Mouse (Mus musculus): ENCODE measurements around the gene Ppp4r1. TPM values are rescaled to one million over a fixed set of nuclear protein-coding genes. Genes with fewer than 3 reads are reported as not detected.

Gene Ppp4r1
- polyA plus RNA-seq, 1 experiment from 2014 or later = 47.8 TPM

- H3K4me3 ChIP-seq (replicated peaks; ENCODE audit: low read length) = no peak overlapping the region
- no peaks in the 10 kb centered on the region for H3K9me3 ChIP-seq (ENCODE audit: control insufficient read depth, low read length)
- ATAC-seq = peak; percentile 54; the same call in 1 of the 2 replicates
- no peaks in the 10 kb centered on the region for H3K27me3 ChIP-seq (replicated peaks; ENCODE audit: control insufficient read depth, insufficient read depth, low read length)
- WGBS = 79% methylated on average over 5 of the region's 5 CpGs
- H3K27ac ChIP-seq (ENCODE audit: low read length) = no peak overlapping the region
- no peak overlapping the region for H3K9ac ChIP-seq (replicated peaks; ENCODE audit: low read depth, low read length)
- H3K36me3 ChIP-seq (ENCODE audit: control insufficient read depth, insufficient read depth) = peaks cover 26% of the 10 kb centered on the region
- H3K4me2 ChIP-seq (ENCODE audit: low read length) = no peak overlapping the region
- H3K4me1 ChIP-seq (replicated peaks; ENCODE audit: control insufficient read depth, insufficient read depth, low read length) = no peaks in the 10 kb centered on the region
These were observed 37.8 kb downstream of the Ppp4r1 start for GRCm38 (mm10) chr17:65820197-65820596.

- Histone ChIP-seq H3K4me2 (ENCODE audit: low read length) (no peak overlapping the region), H3K36me3 (ENCODE audit: control insufficient read depth, insufficient read depth) (peaks cover 10% of the 10 kb centered on the region; the same call in 1 of the 2 replicates), H3K9ac (replicated peaks; ENCODE audit: low read depth, low read length) (no peak overlapping the region), H3K4me3 (replicated peaks; ENCODE audit: low read length) (no peak overlapping the region), H3K9me3 (ENCODE audit: control insufficient read depth, low read length) (no peaks in the 10 kb centered on the region), H3K4me1 (replicated peaks; ENCODE audit: control insufficient read depth, insufficient read depth, low read length) (no peaks in the 10 kb centered on the region), H3K27me3 (replicated peaks; ENCODE audit: control insufficient read depth, insufficient read depth, low read length) (no peaks in the 10 kb centered on the region), H3K27ac (ENCODE audit: low read length) (no peak overlapping the region)
- ATAC-seq = no peak
- 88% methylated on average over 5 of the region's 5 CpGs for WGBS
These were observed 40.0 kb downstream of the Ppp4r1 start for GRCm38 (mm10) chr17:65822423-65822822.

- no peaks in the 10 kb centered on the region for H3K4me1 ChIP-seq (replicated peaks; ENCODE audit: control insufficient read depth, insufficient read depth, low read length)
- H3K27ac ChIP-seq (ENCODE audit: low read length) = no peak overlapping the region
- ATAC-seq = no peak
- no peaks in the 10 kb centered on the region for H3K9me3 ChIP-seq (ENCODE audit: control insufficient read depth, low read length)
- no peak overlapping the region for H3K4me3 ChIP-seq (replicated peaks; ENCODE audit: low read length)
- 94% methylated on average over 10 of the region's 10 CpGs for WGBS
- H3K4me2 ChIP-seq (ENCODE audit: low read length) = no peak overlapping the region
- no peak overlapping the region for H3K9ac ChIP-seq (replicated peaks; ENCODE audit: low read depth, low read length)
- peaks cover 6% of the 10 kb centered on the region; the same call in 1 of the 2 replicates for H3K36me3 ChIP-seq (ENCODE audit: control insufficient read depth, insufficient read depth)
- no peaks in the 10 kb centered on the region for H3K27me3 ChIP-seq (replicated peaks; ENCODE audit: control insufficient read depth, insufficient read depth, low read length)
These were observed 41.9 kb downstream of the Ppp4r1 start for GRCm38 (mm10) chr17:65824246-65824645.

- H3K4me3 ChIP-seq (replicated peaks; ENCODE audit: low read length) = no peak overlapping the region
- WGBS = 66% methylated on average over 9 of the region's 9 CpGs
- H3K9me3 ChIP-seq (ENCODE audit: control insufficient read depth, low read length) = no peaks in the 10 kb centered on the region
- H3K4me2 ChIP-seq (ENCODE audit: low read length) = no peak overlapping the region
- ATAC-seq = no peak
- peaks cover 10% of the 10 kb centered on the region for H3K36me3 ChIP-seq (ENCODE audit: control insufficient read depth, insufficient read depth)
- no peak overlapping the region for H3K9ac ChIP-seq (replicated peaks; ENCODE audit: low read depth, low read length)
- H3K27ac ChIP-seq (ENCODE audit: low read length) = no peak overlapping the region
- H3K27me3 ChIP-seq (replicated peaks; ENCODE audit: control insufficient read depth, insufficient read depth, low read length) = no peaks in the 10 kb centered on the region
- no peaks in the 10 kb centered on the region for H3K4me1 ChIP-seq (replicated peaks; ENCODE audit: control insufficient read depth, insufficient read depth, low read length)
These were observed 43.9 kb downstream of the Ppp4r1 start for GRCm38 (mm10) chr17:65826257-65826656.

GRCm38 (mm10) chr17:65827119-65827840, 44.9 kb downstream of the Ppp4r1 start:
- H3K9ac ChIP-seq (replicated peaks; ENCODE audit: low read depth, low read length) = no peak overlapping the region
- no peaks in the 10 kb centered on the region for H3K4me1 ChIP-seq (replicated peaks; ENCODE audit: control insufficient read depth, insufficient read depth, low read length)
- WGBS = 56% methylated on average over 16 of the region's 16 CpGs
- no peak overlapping the region for H3K4me2 ChIP-seq (ENCODE audit: low read length)
- H3K4me3 ChIP-seq (replicated peaks; ENCODE audit: low read length) = no peak overlapping the region
- H3K27ac ChIP-seq (ENCODE audit: low read length) = no peak overlapping the region
- no peaks in the 10 kb centered on the region for H3K27me3 ChIP-seq (replicated peaks; ENCODE audit: control insufficient read depth, insufficient read depth, low read length)
- peaks cover 12% of the 10 kb centered on the region for H3K36me3 ChIP-seq (ENCODE audit: control insufficient read depth, insufficient read depth)
- no peak for ATAC-seq
- H3K9me3 ChIP-seq (ENCODE audit: control insufficient read depth, low read length) = no peaks in the 10 kb centered on the region

GRCm38 (mm10) chr17:65827904-65828303, 45.5 kb downstream of the Ppp4r1 start:
- H3K27ac ChIP-seq (ENCODE audit: low read length) = no peak overlapping the region
- H3K27me3 ChIP-seq (replicated peaks; ENCODE audit: control insufficient read depth, insufficient read depth, low read length) = no peaks in the 10 kb centered on the region
- H3K4me1 ChIP-seq (replicated peaks; ENCODE audit: control insufficient read depth, insufficient read depth, low read length) = no peaks in the 10 kb centered on the region
- peak; percentile 24; the same call in 1 of the 2 replicates for ATAC-seq
- 80% methylated on average over 5 of the region's 5 CpGs for WGBS
- no peak overlapping the region for H3K9ac ChIP-seq (replicated peaks; ENCODE audit: low read depth, low read length)
- peaks cover 14% of the 10 kb centered on the region for H3K36me3 ChIP-seq (ENCODE audit: control insufficient read depth, insufficient read depth)
- H3K4me3 ChIP-seq (replicated peaks; ENCODE audit: low read length) = no peak overlapping the region
- no peak overlapping the region for H3K4me2 ChIP-seq (ENCODE audit: low read length)
- H3K9me3 ChIP-seq (ENCODE audit: control insufficient read depth, low read length) = no peaks in the 10 kb centered on the region

GRCm38 (mm10) chr17:65828951-65829350, 46.6 kb downstream of the Ppp4r1 start:
- Histone ChIP-seq H3K9ac (replicated peaks; ENCODE audit: low read depth, low read length) (no peak overlapping the region), H3K27me3 (replicated peaks; ENCODE audit: control insufficient read depth, insufficient read depth, low read length) (no peaks in the 10 kb centered on the region), H3K36me3 (ENCODE audit: control insufficient read depth, insufficient read depth) (peaks cover 20% of the 10 kb centered on the region), H3K9me3 (ENCODE audit: control insufficient read depth, low read length) (no peaks in the 10 kb centered on the region), H3K27ac (ENCODE audit: low read length) (no peak overlapping the region), H3K4me3 (replicated peaks; ENCODE audit: low read length) (no peak overlapping the region), H3K4me2 (ENCODE audit: low read length) (no peak overlapping the region), H3K4me1 (replicated peaks; ENCODE audit: control insufficient read depth, insufficient read depth, low read length) (no peaks in the 10 kb centered on the region)
- 91% methylated on average over 11 of the region's 11 CpGs for WGBS
- no peak for ATAC-seq

- Histone ChIP-seq H3K4me3 (replicated peaks; ENCODE audit: low read length) (no peak overlapping the region), H3K36me3 (ENCODE audit: control insufficient read depth, insufficient read depth) (peaks cover 17% of the 10 kb centered on the region), H3K9me3 (ENCODE audit: control insufficient read depth, low read length) (no peaks in the 10 kb centered on the region), H3K9ac (replicated peaks; ENCODE audit: low read depth, low read length) (no peak overlapping the region), H3K27me3 (replicated peaks; ENCODE audit: control insufficient read depth, insufficient read depth, low read length) (no peaks in the 10 kb centered on the region), H3K4me2 (ENCODE audit: low read length) (no peak overlapping the region), H3K4me1 (replicated peaks; ENCODE audit: control insufficient read depth, insufficient read depth, low read length) (no peaks in the 10 kb centered on the region), H3K27ac (ENCODE audit: low read length) (no peak overlapping the region)
- WGBS = 93% methylated on average over 13 of the region's 13 CpGs
- peak; percentile 10; the same call in 1 of the 2 replicates for ATAC-seq
These were observed 48.0 kb downstream of the Ppp4r1 start for GRCm38 (mm10) chr17:65830216-65830863.

GRCm38 (mm10) chr17:65833891-65834290, 51.5 kb downstream of the Ppp4r1 start:
- Histone ChIP-seq H3K4me3 (replicated peaks; ENCODE audit: low read length) (no peak overlapping the region), H3K9ac (replicated peaks; ENCODE audit: low read depth, low read length) (no peak overlapping the region), H3K9me3 (ENCODE audit: control insufficient read depth, low read length) (no peaks in the 10 kb centered on the region), H3K36me3 (ENCODE audit: control insufficient read depth, insufficient read depth) (peaks cover 43% of the 10 kb centered on the region), H3K4me2 (ENCODE audit: low read length) (no peak overlapping the region), H3K27me3 (replicated peaks; ENCODE audit: control insufficient read depth, insufficient read depth, low read length) (no peaks in the 10 kb centered on the region), H3K27ac (ENCODE audit: low read length) (no peak overlapping the region), H3K4me1 (replicated peaks; ENCODE audit: control insufficient read depth, insufficient read depth, low read length) (no peaks in the 10 kb centered on the region)
- 93% methylated on average over 3 of the region's 3 CpGs for WGBS
- no peak for ATAC-seq
